Mouse (Mus musculus): Measurements from ENCODE around the gene Olfr49.

DNA sequence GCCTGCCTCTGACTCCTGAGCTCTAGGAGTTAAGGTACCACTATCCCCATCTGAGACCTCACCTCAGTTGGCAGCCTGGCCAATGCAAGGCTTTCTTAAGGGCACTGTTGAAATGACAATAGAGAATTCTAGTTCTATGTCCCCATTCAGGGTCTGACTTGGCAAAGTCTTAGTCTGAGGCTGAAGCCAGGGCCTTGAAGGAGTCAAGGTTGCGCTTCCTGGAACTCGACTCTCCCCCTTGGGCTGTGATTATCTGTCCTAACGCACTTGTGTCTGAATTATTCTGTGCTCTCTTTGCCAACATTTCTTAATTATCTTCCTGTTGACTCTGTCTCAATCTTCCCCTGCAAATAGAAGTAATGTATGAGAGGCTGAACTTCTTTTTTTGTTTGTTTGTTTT lies 15.9 kb upstream of the Olfr49 start:
- TF ChIP-seq POLR2A (IDR thresholded peaks at IDR 0.05; ENCODE audit: extremely low read depth, insufficient read depth, low read length), result no peak
- TF ChIP-seq CTCF (IDR thresholded peaks at IDR 0.05; ENCODE audit: extremely low read depth, insufficient read depth, low read length), result no peak
